Mouse (Mus musculus): ENCODE results near the gene F11. TPM values are rescaled to one million over a fixed set of nuclear protein-coding genes. Genes with fewer than 3 reads are reported as not detected.

The F11 gene
- polyA plus RNA-seq, 1 experiment, result not detected

GRCm38 (mm10) chr8:45258421-45258820 lies 3.4 kb downstream of the F11 start:
- Histone ChIP-seq H3K4me1 (ENCODE audit: control insufficient read depth, insufficient read depth, low read length) (no peaks in the 10 kb centered on the region), H3K4me3 (replicated peaks; ENCODE audit: control insufficient read depth, low read depth, low read length) (no peak overlapping the region), H3K27ac (ENCODE audit: control insufficient read depth, insufficient read depth, low read depth, low read length, poor library complexity) (no peak overlapping the region)
- WGBS, result 64% methylated on average over 8 of the region's 8 CpGs
- TF ChIP-seq CTCF (IDR thresholded peaks at IDR 0.05; ENCODE audit: control insufficient read depth, insufficient read depth, low read length) (no peak), POLR2A (IDR thresholded peaks at IDR 0.05; ENCODE audit: borderline replicate concordance, control insufficient read depth, low read depth, low read length) (no peak)

GRCm38 (mm10) chr8:45255040-45255439 lies 6.8 kb downstream of the F11 start:
- Histone ChIP-seq H3K4me3 (replicated peaks; ENCODE audit: control insufficient read depth, low read depth, low read length) (no peak overlapping the region), H3K4me1 (ENCODE audit: control insufficient read depth, insufficient read depth, low read length) (no peaks in the 10 kb centered on the region), H3K27ac (ENCODE audit: control insufficient read depth, insufficient read depth, low read depth, low read length, poor library complexity) (no peak overlapping the region)
- TF ChIP-seq POLR2A (IDR thresholded peaks at IDR 0.05; ENCODE audit: borderline replicate concordance, control insufficient read depth, low read depth, low read length) (no peak), CTCF (IDR thresholded peaks at IDR 0.05; ENCODE audit: control insufficient read depth, insufficient read depth, low read length) (no peak)
- WGBS, result 78% methylated on average over 12 of the region's 12 CpGs

GRCm38 (mm10) chr8:45254194-45254842 lies 7.5 kb downstream of the F11 start:
- no peak for TF ChIP-seq POLR2A (IDR thresholded peaks at IDR 0.05; ENCODE audit: borderline replicate concordance, control insufficient read depth, low read depth, low read length)
- TF ChIP-seq CTCF (IDR thresholded peaks at IDR 0.05; ENCODE audit: control insufficient read depth, insufficient read depth, low read length), result no peak
- 77% methylated on average over 8 of the region's 8 CpGs for WGBS
- no peak overlapping the region for H3K27ac ChIP-seq (ENCODE audit: control insufficient read depth, insufficient read depth, low read depth, low read length, poor library complexity)
- no peak overlapping the region for H3K4me3 ChIP-seq (replicated peaks; ENCODE audit: control insufficient read depth, low read depth, low read length)
- no peaks in the 10 kb centered on the region for H3K4me1 ChIP-seq (ENCODE audit: control insufficient read depth, insufficient read depth, low read length)

- no peaks in the 10 kb centered on the region for H3K4me1 ChIP-seq (ENCODE audit: control insufficient read depth, insufficient read depth, low read length)
- H3K27ac ChIP-seq (ENCODE audit: control insufficient read depth, insufficient read depth, low read depth, low read length, poor library complexity), result no peak overlapping the region
- H3K4me3 ChIP-seq (replicated peaks; ENCODE audit: control insufficient read depth, low read depth, low read length), result no peak overlapping the region
- TF ChIP-seq CTCF (IDR thresholded peaks at IDR 0.05; ENCODE audit: control insufficient read depth, insufficient read depth, low read length) (no peak), POLR2A (IDR thresholded peaks at IDR 0.05; ENCODE audit: borderline replicate concordance, control insufficient read depth, low read depth, low read length) (no peak)
- 86% methylated on average over 1 of the region's 1 CpGs for WGBS
Measured at GRCm38 (mm10) chr8:45253586-45253985, 8.2 kb downstream of the F11 start.

GRCm38 (mm10) chr8:45253111-45253510 lies 8.7 kb downstream of the F11 start:
- Histone ChIP-seq H3K4me1 (ENCODE audit: control insufficient read depth, insufficient read depth, low read length) (no peaks in the 10 kb centered on the region), H3K27ac (ENCODE audit: control insufficient read depth, insufficient read depth, low read depth, low read length, poor library complexity) (no peak overlapping the region), H3K4me3 (replicated peaks; ENCODE audit: control insufficient read depth, low read depth, low read length) (no peak overlapping the region)
- no peak for TF ChIP-seq CTCF (IDR thresholded peaks at IDR 0.05; ENCODE audit: control insufficient read depth, insufficient read depth, low read length)
- TF ChIP-seq POLR2A (IDR thresholded peaks at IDR 0.05; ENCODE audit: borderline replicate concordance, control insufficient read depth, low read depth, low read length), result no peak
- WGBS, result 50% methylated on average over 2 of the region's 2 CpGs

- TF ChIP-seq CTCF (IDR thresholded peaks at IDR 0.05; ENCODE audit: control insufficient read depth, insufficient read depth, low read length) (no peak), POLR2A (IDR thresholded peaks at IDR 0.05; ENCODE audit: borderline replicate concordance, control insufficient read depth, low read depth, low read length) (no peak)
- H3K4me1 ChIP-seq (ENCODE audit: control insufficient read depth, insufficient read depth, low read length), result no peaks in the 10 kb centered on the region
- WGBS, result 62% methylated on average over 7 of the region's 7 CpGs
- no peak overlapping the region for H3K27ac ChIP-seq (ENCODE audit: control insufficient read depth, insufficient read depth, low read depth, low read length, poor library complexity)
- H3K4me3 ChIP-seq (replicated peaks; ENCODE audit: control insufficient read depth, low read depth, low read length), result no peak overlapping the region
Measured at GRCm38 (mm10) chr8:45246307-45246706, 15.5 kb downstream of the F11 start.

- Histone ChIP-seq H3K27ac (ENCODE audit: control insufficient read depth, insufficient read depth, low read depth, low read length, poor library complexity) (no peak overlapping the region), H3K4me1 (ENCODE audit: control insufficient read depth, insufficient read depth, low read length) (no peaks in the 10 kb centered on the region), H3K4me3 (replicated peaks; ENCODE audit: control insufficient read depth, low read depth, low read length) (no peak overlapping the region)
- 74% methylated on average over 8 of the region's 8 CpGs for WGBS
- TF ChIP-seq CTCF (IDR thresholded peaks at IDR 0.05; ENCODE audit: control insufficient read depth, insufficient read depth, low read length) (no peak), POLR2A (IDR thresholded peaks at IDR 0.05; ENCODE audit: borderline replicate concordance, control insufficient read depth, low read depth, low read length) (no peak)
Measured at GRCm38 (mm10) chr8:45239363-45239762, 22.5 kb downstream of the F11 start.

GRCm38 (mm10) chr8:45238282-45238681 lies 23.5 kb downstream of the F11 start:
- H3K4me3 ChIP-seq (replicated peaks; ENCODE audit: control insufficient read depth, low read depth, low read length), result no peak overlapping the region
- 29% methylated on average over 3 of the region's 3 CpGs for WGBS
- H3K27ac ChIP-seq (ENCODE audit: control insufficient read depth, insufficient read depth, low read depth, low read length, poor library complexity), result no peak overlapping the region
- TF ChIP-seq POLR2A (IDR thresholded peaks at IDR 0.05; ENCODE audit: borderline replicate concordance, control insufficient read depth, low read depth, low read length), result no peak
- H3K4me1 ChIP-seq (ENCODE audit: control insufficient read depth, insufficient read depth, low read length), result no peaks in the 10 kb centered on the region
